Comparison of ENCODE assay signal across 9 mouse cellular contexts in genomic region chr1:91056416-91056815, GRCm38 (mm10). TPM values are rescaled to one million over a fixed set of nuclear protein-coding genes. Genes with fewer than 3 reads are reported as not detected.
A peak's percentile ranks its signal among the peaks of the same experiment; 100 is the strongest.
DNase-seq lines count a peak whose midpoint lies in the region; ATAC-seq and TF ChIP-seq lines count a peak whose summit lies in the region.
"Had no signal": no experiment of that assay in that cellular context is flagged by ENCODE, and none has a peak within 500 bp of the region (broad histone marks: within the 10 kb centered on the region; RNA-seq: fewer than 3 reads in every experiment).

No protein-coding gene starts in this region.

- H3K9ac ChIP-seq in lung, embryonic 16.5 days (ENCODE audit: low read length): peak overlapping the region; percentile 42; the same call in 1 of the 2 replicates
- no peak overlapping the region for H3K9ac ChIP-seq in forebrain, embryonic 13.5 days
- H3K9ac ChIP-seq: hindbrain, embryonic 15.5 days; limb, embryonic 13.5 days had no signal

- TF ChIP-seq CTCF in spleen, adult 2 months (IDR thresholded peaks at IDR 0.05; ENCODE audit: extremely low read depth, insufficient read depth, insufficient read length, insufficient replicate concordance): no peak

- H3K9me3 ChIP-seq in embryonic facial prominence, embryonic 10.5 days: no peaks in the 10 kb centered on the region
- no peaks in the 10 kb centered on the region for H3K9me3 ChIP-seq in lung, embryonic 16.5 days (ENCODE audit: control insufficient read depth, low read length)
- no peaks in the 10 kb centered on the region for H3K9me3 ChIP-seq in forebrain, embryonic 13.5 days (replicated peaks)
- H3K9me3 ChIP-seq: hindbrain, embryonic 15.5 days; limb, embryonic 13.5 days had no signal

- no peaks in the 10 kb centered on the region for H3K36me3 ChIP-seq in spleen, adult 2 months (ENCODE audit: control insufficient read depth, insufficient read depth, low read length)
- H3K36me3 ChIP-seq in embryonic facial prominence, embryonic 10.5 days (replicated peaks): no peaks in the 10 kb centered on the region
- no peaks in the 10 kb centered on the region for H3K36me3 ChIP-seq in lung, embryonic 16.5 days (ENCODE audit: control insufficient read depth, insufficient read depth, low read length)
- H3K36me3 ChIP-seq in forebrain, embryonic 13.5 days (ENCODE audit: poor library complexity, severe bottlenecking): no peaks in the 10 kb centered on the region
- H3K36me3 ChIP-seq: hindbrain, embryonic 15.5 days; limb, embryonic 13.5 days had no signal

- H3K27me3 ChIP-seq in spleen, adult 2 months (ENCODE audit: control insufficient read depth, insufficient read depth, low read length): no peaks in the 10 kb centered on the region
- peaks cover 12% of the 10 kb centered on the region for H3K27me3 ChIP-seq in embryonic facial prominence, embryonic 10.5 days (replicated peaks; ENCODE audit: low read depth, poor library complexity, severe bottlenecking)
- no peaks in the 10 kb centered on the region for H3K27me3 ChIP-seq in lung, embryonic 16.5 days (ENCODE audit: control insufficient read depth, insufficient read depth, low read depth, low read length)
- peaks cover 23% of the 10 kb centered on the region for H3K27me3 ChIP-seq in forebrain, embryonic 13.5 days

- WGBS in spleen, adult 2 months: 32% methylated on average over 8 of the region's 8 CpGs
- 88% methylated on average over 8 of the region's 8 CpGs for WGBS in embryonic facial prominence, embryonic 10.5 days
- WGBS in lung, embryonic 16.5 days: 71% methylated on average over 8 of the region's 8 CpGs
- 89% methylated on average over 8 of the region's 8 CpGs for WGBS in forebrain, embryonic 13.5 days

- H3K4me1 ChIP-seq in spleen, adult 2 months (ENCODE audit: control insufficient read depth, insufficient read depth, insufficient read length): peaks cover 39% of the 10 kb centered on the region; the same call in 1 of the 2 replicates
- peaks cover 77% of the 10 kb centered on the region for H3K4me1 ChIP-seq in embryonic facial prominence, embryonic 10.5 days
- peaks cover 43% of the 10 kb centered on the region for H3K4me1 ChIP-seq in lung, embryonic 16.5 days (replicated peaks; ENCODE audit: control insufficient read depth, insufficient read depth, low read length)
- H3K4me1 ChIP-seq in forebrain, embryonic 13.5 days: peaks cover 17% of the 10 kb centered on the region

- peak overlapping the region; percentile 96 for H3K27ac ChIP-seq in spleen, adult 2 months (ENCODE audit: insufficient read depth, low read length)
- H3K27ac ChIP-seq in embryonic facial prominence, embryonic 10.5 days (replicated peaks): peak overlapping the region; percentile 48; the same call in 1 of the 2 replicates
- H3K27ac ChIP-seq in lung, embryonic 16.5 days (ENCODE audit: low read length): peak overlapping the region; percentile 88; the same call in 1 of the 2 replicates
- no peak overlapping the region for H3K27ac ChIP-seq in forebrain, embryonic 13.5 days
- H3K27ac ChIP-seq: limb, embryonic 13.5 days had no signal

- no peak for ATAC-seq in lung, embryonic 16.5 days (ENCODE audit: low read depth)
- ATAC-seq in forebrain, embryonic 13.5 days: no peak

- H3K4me2 ChIP-seq in lung, embryonic 16.5 days (ENCODE audit: low read depth, low read length): peak overlapping the region; percentile 90; the same call in 1 of the 2 replicates
- H3K4me2 ChIP-seq in forebrain, embryonic 13.5 days: no peak overlapping the region
- H3K4me2 ChIP-seq: hindbrain, embryonic 15.5 days; limb, embryonic 13.5 days had no signal

- TF ChIP-seq POLR2A in spleen, adult 2 months (IDR thresholded peaks at IDR 0.05; ENCODE audit: low read depth, low read length): no peak

- H3K4me3 ChIP-seq in spleen, adult 2 months (ENCODE audit: extremely low read depth, insufficient read depth, insufficient read length): peak overlapping the region; percentile 3; the same call in 1 of the 2 replicates
- no peak overlapping the region for H3K4me3 ChIP-seq in embryonic facial prominence, embryonic 10.5 days
- no peak overlapping the region; the same call in 1 of the 2 replicates for H3K4me3 ChIP-seq in lung, embryonic 16.5 days (ENCODE audit: low read length)
- H3K4me3 ChIP-seq in forebrain, embryonic 13.5 days: no peak overlapping the region
- H3K4me3 ChIP-seq: hindbrain, embryonic 15.5 days; limb, embryonic 13.5 days had no signal

- DNase-seq in spleen, adult 2 months (ENCODE audit: low read depth in 1 of 2, low spot score in 2 of 2): no peak
- no peak for DNase-seq in spleen, adult 18-20 months
- no peak for DNase-seq in embryonic facial prominence, embryonic 10.5 days (ENCODE audit: low spot score)
- peak; percentile 37 to 38 for DNase-seq in thymus, postnatal 36 days
- DNase-seq in urinary bladder, adult 2 months (ENCODE audit: low spot score): no peak

RNA-seq across cellular contexts. Expression of gene Lrrfip1, which starts 57.9 kb away (rescaled TPM):
- polyA plus RNA-seq in spleen, adult 2 months (2012; rRNA removed): 15.0 and 16.6 TPM in 2 replicates
- 22.5 and 25.7 TPM in 2 replicates for polyA plus RNA-seq in embryonic facial prominence, embryonic 10.5 days (2016; fragmentation: Nextera tagmentation; extraction: Ambion mirVana)
- 70.5 and 78.6 TPM in 2 replicates for polyA plus RNA-seq in lung, embryonic 16.5 days (2015; fragmentation: Nextera tagmentation; extraction: Ambion mirVana)
- polyA plus RNA-seq in urinary bladder, adult 2 months (2012; rRNA removed): 125 and 127 TPM in 2 replicates
- 21.6 and 22.1 TPM in 2 replicates for polyA plus RNA-seq in forebrain, embryonic 13.5 days (2015; fragmentation: Nextera tagmentation; extraction: Ambion mirVana)

Comparison
In these comparisons a context has a peak if more than half of its experiments do, and no peak if none do; other contexts are left out.
1. DNase-seq: peak in thymus, postnatal 36 days (2 of 2); none in spleen, adult 2 months (0 of 2), spleen, adult 18-20 months (0 of 2), embryonic facial prominence, embryonic 10.5 days (single experiment) and urinary bladder, adult 2 months (single experiment).